Mouse (Mus musculus) G1E-ER4 (cell line): Measurements from ENCODE around the gene Gapdhs. TPM values are rescaled to one million over a fixed set of nuclear protein-coding genes. Genes with fewer than 3 reads are reported as not detected.

ENCODE experiments used
- GATA1 ChIP-seq: IDR thresholded peaks from one replicate; pipeline ENCODE4 v1.8.0; 2012; ENCODE audit warnings: low read length, inconsistent platforms
- polyA plus RNA-seq: library from polyadenylated mRNA; stranded (reverse); fragments of >175 nt; gene quantifications from 2 replicates; pipeline ENCODE4 v1.2.3, GENCODE M21; 2012

Gapdhs gene
- polyA plus RNA-seq, 1 experiment, result not detected

- no peak for TF ChIP-seq GATA1
These were observed 26.3 kb downstream of the Gapdhs start for GRCm38 (mm10) chr7:30717006-30717715.

GRCm38 (mm10) chr7:30711942-30712341 is 31.5 kb downstream of the Gapdhs start, which contains the start of gene Atp4a:
Gene Atp4a, plus strand, starts transcription at chr7:30712209.
- no peak for TF ChIP-seq GATA1

GRCm38 (mm10) chr7:30707441-30707840 is 36.0 kb downstream of the Gapdhs start:
- TF ChIP-seq GATA1, result no peak

- TF ChIP-seq GATA1, result no peak
These were observed 37.1 kb downstream of the Gapdhs start for GRCm38 (mm10) chr7:30706214-30706882.

- no peak for TF ChIP-seq GATA1
These were observed 44.9 kb downstream of the Gapdhs start, which contains the start of gene 2200002J24Rik for GRCm38 (mm10) chr7:30698589-30698988. Gene 2200002J24Rik, plus strand, starts transcription at chr7:30698926.

- no peak for TF ChIP-seq GATA1
These were observed 45.4 kb downstream of the Gapdhs start for GRCm38 (mm10) chr7:30698101-30698500.

GRCm38 (mm10) chr7:30688325-30688724 is 55.2 kb downstream of the Gapdhs start:
- no peak for TF ChIP-seq GATA1

- TF ChIP-seq GATA1, result no peak
These were observed 60.1 kb downstream of the Gapdhs start for GRCm38 (mm10) chr7:30683425-30683824.

GRCm38 (mm10) chr7:30681897-30682296 is 61.6 kb downstream of the Gapdhs start:
- TF ChIP-seq GATA1, result no peak

Other genes starting within 250 kb of the Gapdhs start
- gene Arhgap33, start 208.6 kb downstream of the Gapdhs start, polyA plus RNA-seq, result 70.2 and 78.5 TPM in 2 replicates
- 17.1 and 19.6 TPM in 2 replicates for gene Hspb6, start 191.5 kb downstream of the Gapdhs start, polyA plus RNA-seq
- gene Proser3, start 191.4 kb downstream of the Gapdhs start, polyA plus RNA-seq, result 32.5 and 41.8 TPM in 2 replicates
- gene Lin37, start 183.8 kb downstream of the Gapdhs start, polyA plus RNA-seq, result 145 and 158 TPM in 2 replicates
- 85.2 and 111 TPM in 2 replicates for gene U2af1l4, start 180.4 kb downstream of the Gapdhs start, polyA plus RNA-seq
- gene Gm49396, start 180.3 kb downstream of the Gapdhs start, polyA plus RNA-seq, result 2.4 and 5.3 TPM in 2 replicates
- 49.9 and 57.2 TPM in 2 replicates for gene Psenen, start 180.1 kb downstream of the Gapdhs start, polyA plus RNA-seq
- gene Igflr1, start 178.3 kb downstream of the Gapdhs start, polyA plus RNA-seq, result 3.7 and 8.3 TPM in 2 replicates
- 137 and 147 TPM in 2 replicates for gene Kmt2b, start 155.0 kb downstream of the Gapdhs start, polyA plus RNA-seq
- 0.31 and 0.49 TPM in 2 replicates for gene Zbtb32, start 144.8 kb downstream of the Gapdhs start, polyA plus RNA-seq
- gene Upk1a, start 130.8 kb downstream of the Gapdhs start, polyA plus RNA-seq, result 1.4 and 2.7 TPM in 2 replicates
- 98.1 and 264 TPM in 2 replicates for gene Cox6b1, start 117.5 kb downstream of the Gapdhs start, polyA plus RNA-seq
- not detected in 2 replicates for gene Etv2, start 107.8 kb downstream of the Gapdhs start, polyA plus RNA-seq
- gene Rbm42, start 93.4 kb downstream of the Gapdhs start, polyA plus RNA-seq, result 415 and 519 TPM in 2 replicates
- 38.7 and 69.6 TPM in 2 replicates for gene Haus5, start 78.7 kb downstream of the Gapdhs start, polyA plus RNA-seq
- not detected in 2 replicates for gene Pmis2, start 72.1 kb downstream of the Gapdhs start, polyA plus RNA-seq
- gene 2200002J24Rik, start 44.8 kb downstream of the Gapdhs start, polyA plus RNA-seq, result not detected in 2 replicates
- gene Atp4a, start 31.5 kb downstream of the Gapdhs start, polyA plus RNA-seq, result not detected in 2 replicates
- 197 and 201 TPM in 2 replicates for gene Tmem147, start 14.1 kb downstream of the Gapdhs start, polyA plus RNA-seq
- gene Sbsn, start 7.8 kb upstream of the Gapdhs start, polyA plus RNA-seq, result 5.3 and 6.4 TPM in 2 replicates
- gene Dmkn, start 20.1 kb upstream of the Gapdhs start, polyA plus RNA-seq, result 0.17 TPM in 1 of 2 replicates, not detected in the other
- not detected in 2 replicates for gene Krtdap, start 44.2 kb upstream of the Gapdhs start, polyA plus RNA-seq
- gene Ffar2, start 80.1 kb upstream of the Gapdhs start, polyA plus RNA-seq, result not detected in 2 replicates
- not detected in 2 replicates for gene Ffar3, start 112.5 kb upstream of the Gapdhs start, polyA plus RNA-seq
- not detected in 2 replicates for gene Ffar1, start 117.9 kb upstream of the Gapdhs start, polyA plus RNA-seq
- not detected in 2 replicates for gene Cd22, start 136.7 kb upstream of the Gapdhs start, polyA plus RNA-seq
- gene Mag, start 171.2 kb upstream of the Gapdhs start, polyA plus RNA-seq, result not detected in 2 replicates
- gene Hamp2, start 181.0 kb upstream of the Gapdhs start, polyA plus RNA-seq, result not detected in 2 replicates
- gene Hamp, start 200.4 kb upstream of the Gapdhs start, polyA plus RNA-seq, result not detected in 2 replicates
- 162 and 181 TPM in 2 replicates for gene Usf2, start 213.1 kb upstream of the Gapdhs start, polyA plus RNA-seq
- not detected in 2 replicates for gene Lsr, start 229.8 kb upstream of the Gapdhs start, polyA plus RNA-seq
- gene Fam187b, start 230.1 kb upstream of the Gapdhs start, polyA plus RNA-seq, result not detected in 2 replicates